Mouse (Mus musculus) ES-E14 (cell line): Measurements from ENCODE around the gene Mrpl10. TPM values are rescaled to one million over a fixed set of nuclear protein-coding genes. Genes with fewer than 3 reads are reported as not detected.
A peak's percentile ranks its signal among the peaks of the same experiment; 100 is the strongest.

Source experiments
- DNase-seq: peaks from one replicate; pipeline ENCODE4 v3.0.0-alpha.2; 2013; ENCODE audit warnings: low read depth, low spot score
- H3K27ac ChIP-seq: 2 replicates; pipeline ENCODE4 v1.5.1; 2012; ENCODE audit warnings: low read depth, mild to moderate bottlenecking, low read length, moderate library complexity, mixed read lengths; ENCODE audit not compliant: poor library complexity, insufficient read depth, severe bottlenecking
- H3K36me3 ChIP-seq: 2 replicates; pipeline ENCODE4 v1.6.1; 2012; ENCODE audit warnings: mild to moderate bottlenecking, low read length, moderate library complexity, mixed read lengths; ENCODE audit not compliant: control insufficient read depth, poor library complexity, insufficient read depth, severe bottlenecking
- H3K4me1 ChIP-seq, 2 experiments: fragments of 150-350 bp in 1 of 2; sonication (generic) in 1 of 2; 2 replicates each; pipeline ENCODE4 v1.6.1; 2012; ENCODE audit warnings: low read length in 2 of 2, mild to moderate bottlenecking in 1 of 2, mixed read lengths in 1 of 2; ENCODE audit not compliant: control insufficient read depth in 2 of 2, insufficient read depth in 2 of 2, poor library complexity in 1 of 2
- H3K4me3 ChIP-seq, 2 experiments: fragments of 150-350 bp in 1 of 2; sonication (generic) in 1 of 2; 2 replicates each; pipeline ENCODE4 v1.5.1; 2012; ENCODE audit warnings: low read length in 2 of 2, low read depth in 1 of 2, mild to moderate bottlenecking in 1 of 2, mixed read lengths in 1 of 2; ENCODE audit not compliant: insufficient read depth in 1 of 2, poor library complexity in 1 of 2, severe bottlenecking in 1 of 2
- H3K9ac ChIP-seq: 2 replicates; pipeline ENCODE4 v1.6.1; 2012; ENCODE audit warnings: low read depth, mild to moderate bottlenecking, low read length, mixed read lengths; ENCODE audit not compliant: poor library complexity, insufficient read depth, severe bottlenecking
- H3K9me3 ChIP-seq: fragments of 150-350 bp; sonication (generic); 2 replicates; pipeline ENCODE4 v1.6.1; 2012; ENCODE audit warnings: low read depth, mild to moderate bottlenecking, low read length; ENCODE audit not compliant: control insufficient read depth, insufficient read depth
- CHD2 ChIP-seq: IDR thresholded peaks from 2 replicates; pipeline ENCODE4 v1.6.1; 2014; ENCODE audit warnings: mild to moderate bottlenecking, low read depth, low read length, inconsistent platforms
- HCFC1 ChIP-seq: IDR thresholded peaks from 2 replicates; pipeline ENCODE4 v1.6.1; 2012; ENCODE audit warnings: low read length, inconsistent platforms, borderline replicate concordance; ENCODE audit not compliant: insufficient read depth
- MAFK ChIP-seq: IDR thresholded peaks from 2 replicates; pipeline ENCODE4 v1.6.1; 2014; ENCODE audit warnings: mild to moderate bottlenecking, low read depth, low read length, inconsistent platforms; ENCODE audit not compliant: insufficient read depth
- ZC3H11A ChIP-seq: IDR thresholded peaks from 2 replicates; pipeline ENCODE4 v1.6.1; 2012; ENCODE audit warnings: low read depth, mild to moderate bottlenecking, inconsistent platforms, low read length, borderline replicate concordance
- ZNF384 ChIP-seq: IDR thresholded peaks from 2 replicates; pipeline ENCODE4 v1.6.1; 2012; ENCODE audit warnings: low read depth, low read length, inconsistent platforms
- in situ Hi-C, 2 experiments: fragments of 600-800 bp; cut with MboI; formaldehyde crosslinking; loops; one replicate each; pipeline ENCODE4 v1.15.1; 2025; ENCODE audit warnings: low sequenced_read_pairs in 2 of 2, inconsistent platforms in 1 of 2; ENCODE audit not compliant: unreplicated experiment in 2 of 2
- total RNA-seq: library from RNA; depleted of rRNA; stranded (reverse); fragments of 300-350 nt; gene quantifications from 2 replicates; pipeline ENCODE4 v1.2.3, GENCODE M21; 2012

Mrpl10 gene
- total RNA-seq, 1 experiment, result 70.3 TPM

- Histone ChIP-seq H3K36me3 (no peaks in the 10 kb centered on the region), H3K4me3 (no peak overlapping the region), H3K4me1 (peaks cover 3 to 10% of the 10 kb centered on the region in 2 experiments; a peak in 3 of 4 replicates), H3K9me3 (no peaks in the 10 kb centered on the region), H3K27ac (no peak overlapping the region), H3K9ac (no peak overlapping the region)
- in situ Hi-C loops, result no loop called here
- no peak for DNase-seq
- TF ChIP-seq ZC3H11A (no peak), MAFK (no peak), HCFC1 (no peak), CHD2 (no peak), ZNF384 (no peak)
Observed at GRCm38 (mm10) chr11:97080291-97080690, 38.9 kb downstream of the Mrpl10 start.

GRCm38 (mm10) chr11:97082977-97083376 is 41.6 kb downstream of the Mrpl10 start:
- Histone ChIP-seq H3K36me3 (no peaks in the 10 kb centered on the region), H3K4me3 (no peak overlapping the region), H3K9me3 (no peaks in the 10 kb centered on the region), H3K4me1 (peaks cover 3 to 10% of the 10 kb centered on the region in 2 experiments; a peak in 3 of 4 replicates), H3K27ac (no peak overlapping the region), H3K9ac (no peak overlapping the region)
- TF ChIP-seq HCFC1 (no peak), CHD2 (no peak), ZNF384 (no peak), ZC3H11A (no peak; the same call in 1 of the 2 replicates), MAFK (no peak)
- in situ Hi-C loops, result no loop called here
- DNase-seq, result peak; percentile 50

GRCm38 (mm10) chr11:97083401-97084140 is 42.2 kb downstream of the Mrpl10 start:
- in situ Hi-C loops, result no loop called here
- no peak overlapping the region for H3K4me3 ChIP-seq
- peaks cover 3 to 10% of the 10 kb centered on the region in 2 experiments; a peak in 3 of 4 replicates for H3K4me1 ChIP-seq
- H3K36me3 ChIP-seq, result no peaks in the 10 kb centered on the region
- no peak for TF ChIP-seq ZC3H11A
- no peak for TF ChIP-seq ZNF384
- TF ChIP-seq HCFC1, result no peak
- no peak for TF ChIP-seq CHD2
- no peak for TF ChIP-seq MAFK
- DNase-seq, result no peak
- no peak overlapping the region for H3K27ac ChIP-seq
- H3K9me3 ChIP-seq, result no peaks in the 10 kb centered on the region
- no peak overlapping the region for H3K9ac ChIP-seq

- no peak overlapping the region for H3K9ac ChIP-seq
- no peaks in the 10 kb centered on the region for H3K36me3 ChIP-seq
- H3K4me1 ChIP-seq, result peaks cover 3 to 10% of the 10 kb centered on the region in 2 experiments; a peak in 3 of 4 replicates
- in situ Hi-C loops, result no loop called here
- no peak overlapping the region for H3K4me3 ChIP-seq
- no peak for TF ChIP-seq HCFC1
- TF ChIP-seq CHD2, result no peak
- no peak for TF ChIP-seq ZC3H11A
- no peak for TF ChIP-seq ZNF384
- TF ChIP-seq MAFK, result no peak
- DNase-seq, result no peak
- no peak overlapping the region for H3K27ac ChIP-seq
- no peaks in the 10 kb centered on the region for H3K9me3 ChIP-seq
Observed at GRCm38 (mm10) chr11:97084821-97085505, 43.6 kb downstream of the Mrpl10 start.
